Mouse (Mus musculus) lung, embryonic 15.5 days (tissue): ENCODE measurements around the gene Sphkap. TPM values are rescaled to one million over a fixed set of nuclear protein-coding genes. Genes with fewer than 3 reads are reported as not detected.

Experiments used
- ATAC-seq: fragments of 200-750 bp; cut with Nextera tagmentation; 2 replicates; pipeline ENCODE4 v1.8.0; 2017; ENCODE audit warnings: moderate number of reproducible peaks, borderline replicate concordance; ENCODE audit not compliant: low FRiP score, low TSS enrichment; ENCODE audit errors: extremely low read depth
- H3K27ac ChIP-seq: fragments of 300-500 bp; sonication (generic); 2 replicates; pipeline ENCODE4 v1.5.1; 2015; ENCODE audit warnings: moderate library complexity, mild to moderate bottlenecking, inconsistent platforms
- H3K27me3 ChIP-seq: fragments of 300-500 bp; sonication (generic); 2 replicates; pipeline ENCODE4 v1.6.1; 2015; ENCODE audit warnings: inconsistent platforms
- H3K36me3 ChIP-seq: fragments of 300-500 bp; sonication (generic); 2 replicates; pipeline ENCODE4 v1.6.1; 2015; ENCODE audit warnings: inconsistent platforms
- H3K4me1 ChIP-seq: fragments of 300-500 bp; sonication (generic); 2 replicates; pipeline ENCODE4 v1.6.1; 2015; ENCODE audit warnings: inconsistent platforms
- H3K4me2 ChIP-seq: fragments of 300-500 bp; sonication (generic); 2 replicates; pipeline ENCODE4 v1.6.1; 2015; ENCODE audit warnings: inconsistent platforms, mild to moderate bottlenecking, moderate library complexity
- H3K4me3 ChIP-seq: fragments of 300-500 bp; sonication (generic); 2 replicates; pipeline ENCODE4 v1.5.1; 2015; ENCODE audit warnings: mild to moderate bottlenecking, inconsistent platforms
- H3K9ac ChIP-seq: fragments of 300-500 bp; sonication (generic); 2 replicates; pipeline ENCODE4 v1.6.1; 2015; ENCODE audit warnings: inconsistent platforms
- H3K9me3 ChIP-seq: fragments of 300-500 bp; sonication (generic); 2 replicates; pipeline ENCODE4 v1.6.1; 2016; ENCODE audit warnings: inconsistent platforms
- WGBS: fragments of 180-500 bp; shearing (Covaris S2); methylation state at CpG from one replicate; pipeline ENCODE4 v1.1.7; 2015; 5-methylcytosine and 5-hydroxymethylcytosine counted together
- polyA plus RNA-seq: library from polyadenylated mRNA; unstranded; fragments of >200 nt; fragmentation: Nextera tagmentation; extraction: Ambion mirVana; gene quantifications from 2 replicates; pipeline ENCODE4 v1.2.1, GENCODE M21; 2015

Gene Sphkap
- polyA plus RNA-seq, 1 experiment from 2014 or later, result 1.8 TPM

- Histone ChIP-seq H3K4me1 (no peaks in the 10 kb centered on the region), H3K4me3 (no peak overlapping the region), H3K27me3 (no peaks in the 10 kb centered on the region), H3K9me3 (no peaks in the 10 kb centered on the region), H3K9ac (no peak overlapping the region), H3K27ac (no peak overlapping the region), H3K4me2 (no peak overlapping the region), H3K36me3 (no peaks in the 10 kb centered on the region)
- no peak for ATAC-seq
- 81% methylated on average over 11 of the region's 11 CpGs for WGBS
These were observed 131.0 kb downstream of the Sphkap start for GRCm38 (mm10) chr1:83277044-83277443.

GRCm38 (mm10) chr1:83276637-83277036 lies 131.4 kb downstream of the Sphkap start:
- WGBS, result 82% methylated on average over 9 of the region's 9 CpGs
- H3K36me3 ChIP-seq, result no peaks in the 10 kb centered on the region

GRCm38 (mm10) chr1:83251746-83252145 lies 156.3 kb downstream of the Sphkap start:
- Histone ChIP-seq H3K27ac (no peak overlapping the region), H3K9me3 (no peaks in the 10 kb centered on the region), H3K4me3 (no peak overlapping the region), H3K36me3 (no peaks in the 10 kb centered on the region), H3K4me2 (no peak overlapping the region), H3K27me3 (no peaks in the 10 kb centered on the region), H3K4me1 (no peaks in the 10 kb centered on the region), H3K9ac (no peak overlapping the region)
- ATAC-seq, result no peak
- WGBS, result 61% methylated on average over 1 of the region's 1 CpGs

More at GRCm38 (mm10) chr1:83276637-83277036, 131.4 kb downstream of the Sphkap start:
- no peak overlapping the region for H3K4me3 ChIP-seq
- no peak overlapping the region for H3K9ac ChIP-seq
- H3K27ac ChIP-seq, result no peak overlapping the region
- no peaks in the 10 kb centered on the region for H3K27me3 ChIP-seq
- H3K9me3 ChIP-seq, result no peaks in the 10 kb centered on the region
- no peaks in the 10 kb centered on the region for H3K4me1 ChIP-seq
- no peak overlapping the region for H3K4me2 ChIP-seq
- ATAC-seq, result no peak

GRCm38 (mm10) chr1:83248235-83248746 lies 159.7 kb downstream of the Sphkap start:
- Histone ChIP-seq H3K4me3 (no peak overlapping the region), H3K9me3 (no peaks in the 10 kb centered on the region), H3K9ac (no peak overlapping the region), H3K4me1 (no peaks in the 10 kb centered on the region), H3K36me3 (no peaks in the 10 kb centered on the region), H3K27ac (no peak overlapping the region), H3K4me2 (no peak overlapping the region), H3K27me3 (no peaks in the 10 kb centered on the region)
- WGBS, result 84% methylated on average over 1 of the region's 1 CpGs
- no peak for ATAC-seq

GRCm38 (mm10) chr1:83227946-83228345 lies 180.1 kb downstream of the Sphkap start:
- WGBS, result 64% methylated on average over 3 of the region's 3 CpGs
- Histone ChIP-seq H3K27me3 (no peaks in the 10 kb centered on the region), H3K4me2 (no peak overlapping the region), H3K4me3 (no peak overlapping the region), H3K9ac (no peak overlapping the region), H3K4me1 (no peaks in the 10 kb centered on the region), H3K27ac (no peak overlapping the region), H3K9me3 (no peaks in the 10 kb centered on the region), H3K36me3 (no peaks in the 10 kb centered on the region)
- no peak for ATAC-seq

- Histone ChIP-seq H3K4me1 (no peaks in the 10 kb centered on the region), H3K4me3 (no peak overlapping the region), H3K9me3 (no peaks in the 10 kb centered on the region), H3K27ac (no peak overlapping the region), H3K9ac (no peak overlapping the region), H3K36me3 (no peaks in the 10 kb centered on the region), H3K4me2 (no peak overlapping the region), H3K27me3 (no peaks in the 10 kb centered on the region)
- ATAC-seq, result no peak
These were observed 183.5 kb downstream of the Sphkap start for GRCm38 (mm10) chr1:83224423-83224960.

GRCm38 (mm10) chr1:83223072-83223471 lies 184.9 kb downstream of the Sphkap start:
- Histone ChIP-seq H3K9ac (no peak overlapping the region), H3K36me3 (no peaks in the 10 kb centered on the region), H3K4me1 (no peaks in the 10 kb centered on the region), H3K9me3 (no peaks in the 10 kb centered on the region), H3K27me3 (no peaks in the 10 kb centered on the region), H3K27ac (no peak overlapping the region), H3K4me3 (no peak overlapping the region), H3K4me2 (no peak overlapping the region)
- WGBS, result 53% methylated on average over 1 of the region's 1 CpGs
- ATAC-seq, result no peak

GRCm38 (mm10) chr1:83218260-83218659 lies 189.7 kb downstream of the Sphkap start:
- H3K27ac ChIP-seq, result no peak overlapping the region
- H3K9ac ChIP-seq, result no peak overlapping the region
- H3K4me1 ChIP-seq, result no peaks in the 10 kb centered on the region
- no peak overlapping the region for H3K4me3 ChIP-seq
- WGBS, result 29% methylated on average over 1 of the region's 1 CpGs
- no peaks in the 10 kb centered on the region for H3K36me3 ChIP-seq
- no peak for ATAC-seq
- H3K9me3 ChIP-seq, result no peaks in the 10 kb centered on the region
- no peak overlapping the region for H3K4me2 ChIP-seq
- no peaks in the 10 kb centered on the region for H3K27me3 ChIP-seq

- 67% methylated on average over 1 of the region's 1 CpGs for WGBS
- Histone ChIP-seq H3K9ac (no peak overlapping the region), H3K4me1 (no peaks in the 10 kb centered on the region), H3K9me3 (no peaks in the 10 kb centered on the region), H3K4me3 (no peak overlapping the region), H3K27ac (no peak overlapping the region), H3K4me2 (no peak overlapping the region), H3K36me3 (no peaks in the 10 kb centered on the region), H3K27me3 (no peaks in the 10 kb centered on the region)
- no peak for ATAC-seq
These were observed 198.0 kb downstream of the Sphkap start for GRCm38 (mm10) chr1:83209981-83210380.

Other genes with a start within 250 kb of the Sphkap start
- 0.36 and 0.78 TPM in 2 replicates for gene Daw1, start 248.4 kb downstream of the Sphkap start, polyA plus RNA-seq